Mouse (Mus musculus) lung, embryonic 16.5 days (tissue): ENCODE data around the gene Lce1j. TPM values are rescaled to one million over a fixed set of nuclear protein-coding genes. Genes with fewer than 3 reads are reported as not detected.
"Not testable (repeated sequence)": the region's sequence is repeated elsewhere in the genome, so short reads cannot be mapped to it uniquely, and the experiment has no call there.

ENCODE experiments used
- ATAC-seq: fragments of 200-750 bp; cut with Nextera tagmentation; 2 replicates; pipeline ENCODE4 v1.8.0; 2017; ENCODE audit warnings: low read depth, mild to moderate bottlenecking, moderate library complexity
- H3K27ac ChIP-seq: fragments of 300-500 bp; sonication (generic); 2 replicates; pipeline ENCODE4 v1.5.1; 2014; ENCODE audit warnings: mild to moderate bottlenecking, control low read depth, low read length
- H3K27me3 ChIP-seq: fragments of 300-500 bp; sonication (generic); 2 replicates; pipeline ENCODE4 v1.6.1; 2014; ENCODE audit warnings: low read depth, low read length, mixed read lengths; ENCODE audit not compliant: control insufficient read depth, insufficient read depth
- H3K36me3 ChIP-seq: fragments of 300-500 bp; sonication (generic); 2 replicates; pipeline ENCODE4 v1.6.1; 2014; ENCODE audit warnings: low read length; ENCODE audit not compliant: control insufficient read depth, insufficient read depth
- H3K4me1 ChIP-seq: fragments of 300-500 bp; sonication (generic); replicated peaks from 2 replicates; pipeline ENCODE4 v1.6.1; 2014; ENCODE audit warnings: low read length, mixed read lengths; ENCODE audit not compliant: control insufficient read depth, insufficient read depth
- H3K4me2 ChIP-seq: fragments of 300-500 bp; sonication (generic); 2 replicates; pipeline ENCODE4 v1.6.1; 2014; ENCODE audit warnings: low read depth, low read length, control low read depth
- H3K4me3 ChIP-seq: fragments of 300-500 bp; sonication (generic); 2 replicates; pipeline ENCODE4 v1.5.1; 2014; ENCODE audit warnings: mild to moderate bottlenecking, low read length, control low read depth
- H3K9ac ChIP-seq: fragments of 300-500 bp; sonication (generic); 2 replicates; pipeline ENCODE4 v1.6.1; 2014; ENCODE audit warnings: low read length, control low read depth
- H3K9me3 ChIP-seq: fragments of 300-500 bp; sonication (generic); 2 replicates; pipeline ENCODE4 v1.6.1; 2016; ENCODE audit warnings: low read length; ENCODE audit not compliant: control insufficient read depth
- WGBS: fragments of 180-500 bp; shearing (Covaris S2); extraction: QIAGEN DNeasy Blood & Tissue Kit; methylation state at CpG from one replicate; pipeline ENCODE4 v1.1.7; 2014; 5-methylcytosine and 5-hydroxymethylcytosine counted together
- polyA plus RNA-seq: library from polyadenylated mRNA; unstranded; fragments of >200 nt; fragmentation: Nextera tagmentation; extraction: Ambion mirVana; gene quantifications from 2 replicates; pipeline ENCODE4 v1.2.1, GENCODE M21; 2015

Gene Lce1j
- not detected in 2 replicates for polyA plus RNA-seq

DNA sequence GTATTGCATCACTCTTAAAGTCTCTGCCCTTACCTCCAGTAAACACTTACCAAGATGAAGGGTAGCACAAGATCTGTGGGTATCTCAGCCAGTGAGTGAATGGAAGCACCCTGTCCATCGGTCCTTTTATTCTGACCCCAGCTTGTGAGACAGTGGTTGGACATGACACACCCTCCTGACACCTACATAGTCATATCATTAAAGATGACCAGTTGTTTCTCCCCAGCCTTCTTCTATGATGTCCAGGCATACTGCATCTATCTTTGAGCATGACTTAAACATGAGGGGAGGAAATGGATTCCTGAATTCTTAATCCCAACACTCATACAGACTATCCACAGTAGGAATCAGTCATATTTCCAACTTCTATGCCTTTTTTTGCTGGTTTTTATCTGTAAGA lies at the start of gene Lce1j:
Gene Lce1j, minus strand, starts transcription at position 101 of the 400 bp plus-strand sequence.
- no peak within 1 kb of the TSS for H3K9ac ChIP-seq
- no peaks in the 10 kb centered on the region for H3K36me3 ChIP-seq
- H3K4me1 ChIP-seq: no peaks in the 10 kb centered on the region
- ATAC-seq: no peak
- H3K9me3 ChIP-seq: no peaks in the 10 kb centered on the region
- no peak within 1 kb of the TSS for H3K27ac ChIP-seq
- H3K27me3 ChIP-seq: no peaks in the 10 kb centered on the region
- H3K4me3 ChIP-seq: no peak within 1 kb of the TSS
- H3K4me2 ChIP-seq: no peak within 1 kb of the TSS
- WGBS: 88% methylated on average over 1 of the region's 1 CpGs

DNA sequence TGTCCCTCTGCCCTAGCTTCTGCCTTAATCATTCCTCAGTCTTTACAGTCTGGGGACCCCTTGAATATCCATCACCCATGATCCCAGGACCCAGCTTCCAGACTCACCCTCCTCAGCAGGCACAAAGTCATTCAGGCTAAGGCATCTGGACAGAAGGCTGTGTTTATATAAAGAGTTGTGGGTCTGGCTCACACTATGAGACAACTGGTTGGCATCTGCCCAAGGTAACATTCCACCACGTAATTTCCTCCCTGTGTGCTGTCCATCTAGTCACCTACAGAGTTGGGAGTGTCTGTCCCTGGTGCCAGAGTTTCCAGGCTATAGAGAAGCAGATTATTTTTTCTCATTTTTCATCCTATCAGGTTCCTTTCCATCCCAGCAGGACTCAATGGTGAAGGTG lies 36.8 kb upstream of the Lce1j start, which contains the start of gene Kprp:
Gene Kprp, minus strand, starts transcription at position 140 of the 400 bp plus-strand sequence.
- Histone ChIP-seq H3K4me2 (no peak within 1 kb of the TSS), H3K4me1 (no peaks in the 10 kb centered on the region), H3K27ac (no peak within 1 kb of the TSS), H3K4me3 (no peak within 1 kb of the TSS), H3K9me3 (no peaks in the 10 kb centered on the region), H3K36me3 (no peaks in the 10 kb centered on the region), H3K9ac (no peak within 1 kb of the TSS), H3K27me3 (no peaks in the 10 kb centered on the region)
- WGBS: 7% methylated on average over 1 of the region's 1 CpGs
- no peak for ATAC-seq

DNA sequence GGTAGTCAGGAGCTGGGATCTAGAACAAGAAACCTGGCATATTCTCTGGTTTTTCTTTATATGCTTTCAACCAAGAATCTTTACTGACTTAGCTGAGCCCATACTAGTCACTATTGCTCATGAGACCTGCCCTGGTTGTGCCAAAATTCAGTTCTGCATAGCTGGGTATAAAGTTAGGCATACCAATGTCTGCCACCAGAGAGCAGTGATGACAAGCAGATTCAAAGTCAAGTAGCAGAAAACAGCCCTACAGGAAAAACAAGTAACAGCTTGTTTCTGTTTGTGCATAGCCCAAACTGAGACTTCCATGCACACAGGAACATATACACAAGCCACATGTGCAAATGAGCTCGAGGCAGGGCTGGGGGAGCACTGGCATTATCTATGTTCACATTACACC lies 35.5 kb upstream of the Lce1j start:
- Histone ChIP-seq H3K9me3 (no peaks in the 10 kb centered on the region), H3K4me1 (no peaks in the 10 kb centered on the region), H3K4me3 (no peak overlapping the region), H3K27ac (no peak overlapping the region), H3K27me3 (no peaks in the 10 kb centered on the region), H3K36me3 (no peaks in the 10 kb centered on the region), H3K4me2 (no peak overlapping the region), H3K9ac (no peak overlapping the region)
- ATAC-seq: no peak
- 19% methylated on average over 1 of the region's 1 CpGs for WGBS

DNA sequence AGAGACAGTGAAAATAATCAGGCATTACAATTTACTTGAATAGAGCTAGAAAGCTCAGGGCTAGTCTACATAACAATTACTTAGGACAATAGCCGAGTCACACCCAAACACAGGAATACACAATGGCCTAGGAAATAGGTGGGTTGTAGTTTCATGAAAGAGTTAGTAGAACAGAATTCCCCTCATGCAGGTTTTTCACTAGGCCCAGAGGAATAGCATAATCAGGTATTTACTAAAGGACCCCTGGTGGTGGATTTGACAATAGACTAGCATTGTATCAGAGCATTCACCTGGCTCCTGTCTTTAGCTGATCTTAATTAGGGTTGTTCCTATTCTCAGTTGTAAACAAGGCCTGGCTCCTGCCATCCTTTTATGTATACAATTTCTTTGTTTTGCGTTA lies 25.7 kb upstream of the Lce1j start:
- not testable (repeated sequence) for H3K9ac ChIP-seq

DNA sequence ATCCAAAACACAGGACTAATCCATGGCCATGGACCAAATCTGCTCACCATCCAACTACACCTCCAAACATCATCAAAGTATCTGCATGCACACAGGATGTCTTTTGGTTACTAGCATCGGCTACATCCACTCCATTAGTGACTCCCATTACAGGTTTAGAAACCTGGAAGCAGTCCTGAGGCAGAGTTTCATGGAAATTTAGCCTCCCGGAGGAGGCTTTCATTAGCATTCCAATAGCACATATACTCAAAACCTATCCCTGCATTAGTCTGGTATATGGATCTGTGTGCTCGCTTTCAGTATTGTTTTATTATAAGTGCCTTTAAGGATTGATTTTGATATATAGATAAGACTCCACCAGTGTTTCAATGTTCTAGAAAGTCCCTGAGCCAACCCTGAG lies 25.3 kb upstream of the Lce1j start:
- no peaks in the 10 kb centered on the region for H3K27me3 ChIP-seq
- no peaks in the 10 kb centered on the region for H3K36me3 ChIP-seq
- H3K9ac ChIP-seq: no peak overlapping the region
- H3K4me2 ChIP-seq: no peak overlapping the region
- no peak overlapping the region for H3K4me3 ChIP-seq
- H3K9me3 ChIP-seq: no peaks in the 10 kb centered on the region
- H3K27ac ChIP-seq: no peak overlapping the region
- H3K4me1 ChIP-seq: no peaks in the 10 kb centered on the region
- WGBS: 91% methylated on average over 3 of the region's 3 CpGs
- ATAC-seq: no peak

More for the DNA sequence above, 25.7 kb upstream of the Lce1j start:
- not testable (repeated sequence) for H3K4me1 ChIP-seq, H3K27ac ChIP-seq, H3K27me3 ChIP-seq, ATAC-seq, H3K9me3 ChIP-seq, H3K4me2 ChIP-seq, H3K4me3 ChIP-seq, H3K36me3 ChIP-seq
- 91% methylated on average over 2 of the region's 2 CpGs for WGBS

DNA sequence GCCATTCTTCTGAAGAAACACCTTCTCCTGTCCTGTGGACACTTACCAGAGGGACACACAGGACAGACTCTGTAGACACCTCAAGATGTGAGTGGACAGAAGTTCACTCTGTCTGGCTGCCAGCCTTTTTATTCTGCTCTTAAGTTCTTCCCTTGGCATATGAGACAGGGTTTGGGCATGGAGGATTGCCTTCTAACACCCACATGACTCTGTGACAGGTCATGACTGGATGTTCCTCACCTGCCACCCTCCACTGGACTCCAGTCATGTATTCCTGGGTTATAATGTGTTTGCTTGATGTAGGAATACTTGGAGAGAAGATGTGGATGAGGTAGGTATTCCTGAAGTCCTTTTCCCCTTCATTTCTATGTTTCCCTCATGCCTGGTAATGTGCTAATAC lies 17.5 kb upstream of the Lce1j start, which contains the start of gene Lce1k:
Gene Lce1k, minus strand, starts transcription at position 101 of the 400 bp plus-strand sequence.
- no peaks in the 10 kb centered on the region for H3K27me3 ChIP-seq
- no peak within 1 kb of the TSS for H3K27ac ChIP-seq
- H3K9ac ChIP-seq: no peak within 1 kb of the TSS
- no peak within 1 kb of the TSS for H3K4me3 ChIP-seq
- no peak within 1 kb of the TSS for H3K4me2 ChIP-seq
- no peaks in the 10 kb centered on the region for H3K9me3 ChIP-seq
- H3K4me1 ChIP-seq: no peaks in the 10 kb centered on the region
- H3K36me3 ChIP-seq: no peaks in the 10 kb centered on the region
- ATAC-seq: no peak

DNA sequence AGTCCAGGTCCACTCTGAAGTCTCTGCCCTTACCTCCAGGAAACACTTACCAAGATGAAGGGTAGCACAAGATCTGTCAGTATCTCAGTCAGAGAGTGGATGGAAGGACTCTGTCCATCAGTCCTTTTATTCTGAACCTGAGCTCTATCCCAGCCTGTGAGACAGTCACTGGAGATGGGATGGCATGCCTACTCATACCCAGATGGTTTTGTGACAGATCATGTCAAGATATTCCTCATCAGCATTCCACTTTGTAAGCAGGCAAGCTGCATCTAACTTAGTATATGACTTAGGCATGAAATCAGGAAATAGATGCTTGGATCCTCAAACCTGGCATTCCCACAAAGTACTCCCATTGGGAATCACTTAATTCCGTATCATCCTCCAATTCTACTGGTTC lies 11.5 kb downstream of the Lce1j start, which contains the start of gene Lce1i:
Gene Lce1i, minus strand, starts transcription at position 101 of the 400 bp plus-strand sequence.
- Histone ChIP-seq H3K4me3 (no peak within 1 kb of the TSS), H3K36me3 (no peaks in the 10 kb centered on the region), H3K4me2 (no peak within 1 kb of the TSS), H3K4me1 (no peaks in the 10 kb centered on the region), H3K9me3 (no peaks in the 10 kb centered on the region), H3K27me3 (no peaks in the 10 kb centered on the region), H3K27ac (no peak within 1 kb of the TSS), H3K9ac (no peak within 1 kb of the TSS)
- WGBS: 75% methylated on average over 1 of the region's 1 CpGs
- no peak for ATAC-seq

DNA sequence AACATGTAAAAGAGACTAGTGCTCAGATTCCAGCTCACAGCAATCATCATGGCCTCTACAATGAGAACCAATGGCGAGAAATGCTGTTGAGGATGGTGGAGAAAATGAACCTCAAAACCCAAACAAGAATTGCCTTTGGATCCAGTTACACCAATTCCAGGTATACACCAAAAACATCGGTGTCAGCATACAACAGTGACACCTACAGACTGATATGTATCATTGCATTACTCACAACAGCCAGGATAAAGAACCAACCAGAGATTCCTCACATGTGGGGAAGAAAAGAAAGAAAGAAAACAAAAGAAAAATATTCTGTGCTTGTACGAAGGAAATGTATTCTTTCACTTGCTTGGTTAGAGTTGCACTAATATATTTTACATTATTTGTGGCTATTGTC lies 18.7 kb downstream of the Lce1j start:
- 17% methylated on average over 3 of the region's 3 CpGs for WGBS
- Histone ChIP-seq H3K9ac (no peak overlapping the region), H3K4me3 (no peak overlapping the region), H3K9me3 (no peaks in the 10 kb centered on the region), H3K4me1 (no peaks in the 10 kb centered on the region), H3K27ac (no peak overlapping the region), H3K36me3 (no peaks in the 10 kb centered on the region), H3K4me2 (no peak overlapping the region), H3K27me3 (no peaks in the 10 kb centered on the region)
- no peak for ATAC-seq

DNA sequence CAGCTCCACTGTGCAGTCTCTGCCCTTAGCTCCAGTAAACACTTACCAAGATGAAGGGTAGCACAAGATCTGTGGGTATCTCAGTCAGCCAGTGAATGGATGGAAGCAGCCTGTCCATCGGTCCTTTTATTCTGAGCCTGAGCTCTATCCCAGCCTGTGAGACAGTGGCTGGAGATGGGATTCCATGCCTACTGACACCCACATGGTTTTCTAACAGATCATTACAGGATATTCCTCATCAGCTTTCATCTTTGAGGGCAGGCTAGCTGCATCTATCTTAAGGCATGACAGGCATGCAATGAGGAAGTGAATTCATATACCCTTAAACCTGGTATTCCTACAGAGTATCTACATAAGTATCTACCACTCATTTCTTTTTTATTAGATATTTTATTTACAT lies 25.3 kb downstream of the Lce1j start, which contains the start of gene Lce1h:
Gene Lce1h, minus strand, starts transcription at position 101 of the 400 bp plus-strand sequence.
- no peak within 1 kb of the TSS for H3K4me2 ChIP-seq
- H3K4me1 ChIP-seq: no peaks in the 10 kb centered on the region
- no peaks in the 10 kb centered on the region for H3K9me3 ChIP-seq
- H3K36me3 ChIP-seq: no peaks in the 10 kb centered on the region
- 96% methylated on average over 1 of the region's 1 CpGs for WGBS
- ATAC-seq: no peak
- no peaks in the 10 kb centered on the region for H3K27me3 ChIP-seq
- no peak within 1 kb of the TSS for H3K9ac ChIP-seq
- H3K4me3 ChIP-seq: no peak within 1 kb of the TSS
- no peak within 1 kb of the TSS for H3K27ac ChIP-seq

DNA sequence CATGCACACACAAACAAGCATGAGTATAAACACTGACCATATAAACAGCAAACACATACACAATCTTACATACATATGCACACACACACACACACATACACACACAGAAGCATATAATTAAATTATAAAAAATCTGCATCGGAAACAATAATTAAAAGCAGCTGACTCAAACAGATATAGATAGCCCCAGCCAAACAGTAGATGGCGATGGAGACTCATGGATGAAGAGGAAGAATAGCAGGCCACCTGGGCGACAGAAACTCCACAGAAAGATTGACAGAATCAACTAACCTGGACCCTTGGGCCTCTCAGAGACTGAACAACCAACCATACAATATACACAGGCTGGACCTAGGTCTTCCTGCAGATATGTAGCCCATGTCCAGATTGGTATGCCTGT lies 37.1 kb downstream of the Lce1j start:
- H3K27ac ChIP-seq: no peak overlapping the region
- WGBS: 39% methylated on average over 3 of the region's 3 CpGs
- no peaks in the 10 kb centered on the region for H3K4me1 ChIP-seq
- H3K9me3 ChIP-seq: no peaks in the 10 kb centered on the region
- ATAC-seq: no peak
- no peak overlapping the region for H3K4me3 ChIP-seq
- H3K27me3 ChIP-seq: no peaks in the 10 kb centered on the region
- H3K4me2 ChIP-seq: no peak overlapping the region
- no peaks in the 10 kb centered on the region for H3K36me3 ChIP-seq
- no peak overlapping the region for H3K9ac ChIP-seq
